Mouse (Mus musculus) testis, adult 2 months (tissue): ENCODE results near the gene Gm45021.

Source experiments
- CTCF ChIP-seq: fragments of 200-500 bp; IDR thresholded peaks from 2 replicates; pipeline ENCODE4 v1.5.1; 2012; ENCODE audit warnings: low read depth, mild to moderate bottlenecking, inconsistent platforms, low read length, moderate library complexity; ENCODE audit not compliant: control insufficient read depth, insufficient read depth, insufficient replicate concordance
- POLR2A ChIP-seq: fragments of 200-500 bp; IDR thresholded peaks from 2 replicates; pipeline ENCODE4 v1.6.1; 2012; ENCODE audit warnings: low read depth, mild to moderate bottlenecking, inconsistent platforms, low read length, moderate library complexity; ENCODE audit not compliant: control insufficient read depth

- TF ChIP-seq CTCF (no peak), POLR2A (no peak)
Observed at GRCm38 (mm10) chr6:48572572-48573061, 16.8 kb upstream of the Gm45021 start, which contains the start of gene Rarres2.
